Mouse (Mus musculus) C2C12 (cell line): ENCODE measurements at regions not wholly inside any gene's neighbourhood (a gene's known extent, or its start where the extent isn't known, plus 50 kb on each side); places are given as distances from the start of the nearest gene placed in this dataset.

ENCODE experiments used
- CEBPB ChIP-seq: IDR thresholded peaks from one replicate; pipeline ENCODE4 v1.6.1; 2011; ENCODE audit warnings: low read depth, mild to moderate bottlenecking, control low read depth, moderate library complexity
- MYOD1 ChIP-seq: IDR thresholded peaks from one replicate; pipeline ENCODE4 v1.6.1; 2011; ENCODE audit warnings: low read depth; ENCODE audit not compliant: control insufficient read depth, insufficient read length

GRCm38 (mm10) chr9:115805224-115805623, 104.0 kb upstream of the Gadl1 start:
- no peak for TF ChIP-seq CEBPB
- TF ChIP-seq MYOD1 = no peak
